Mouse (Mus musculus) heart, postnatal 0 days (tissue): ENCODE measurements around the gene Emilin2.

Experiments
- CTCF ChIP-seq: IDR thresholded peaks from 2 replicates; pipeline ENCODE4 v1.5.1; 2016; ENCODE audit warnings: antibody characterized with exemption, control low read depth, low read depth
- EP300 ChIP-seq: IDR thresholded peaks from 2 replicates; pipeline ENCODE4 v1.6.1; 2016; ENCODE audit warnings: antibody characterized with exemption, low read depth

GRCm38 (mm10) chr17:71253391-71253790, 58.4 kb downstream of the Emilin2 start:
- no peak for TF ChIP-seq CTCF
- no peak for TF ChIP-seq EP300
